Mouse (Mus musculus) MEL (cell line): ENCODE results near the gene Tmc2. TPM values are rescaled to one million over a fixed set of nuclear protein-coding genes. Genes with fewer than 3 reads are reported as not detected.

Experiments
- DNase-seq: peaks from one replicate; pipeline ENCODE4 v3.0.0; 2011; ENCODE audit warnings: low read depth, low spot score
- H3K27ac ChIP-seq: 2 replicates; pipeline ENCODE4 v1.5.1; 2012; ENCODE audit warnings: low read depth, mild to moderate bottlenecking, control low read depth, low read length, moderate library complexity; ENCODE audit not compliant: control insufficient read depth
- H3K27me3 ChIP-seq, 2 experiments: fragments of 150-350 bp in 1 of 2; sonication (generic) in 1 of 2; 2 replicates each; pipeline ENCODE4 v1.6.1; 2012; ENCODE audit warnings: low read length in 2 of 2, mild to moderate bottlenecking in 2 of 2, improper control_type of control experiment in 1 of 2, moderate library complexity in 1 of 2; ENCODE audit not compliant: insufficient read depth in 2 of 2, control insufficient read depth in 1 of 2
- H3K36me3 ChIP-seq, 2 experiments: 2 replicates each; pipeline ENCODE4 v1.6.1; 2012 to 2014; ENCODE audit warnings: low read length in 2 of 2, improper control_type of control experiment in 1 of 2, inconsistent platforms in 1 of 2, mild to moderate bottlenecking in 1 of 2; ENCODE audit not compliant: insufficient read depth in 2 of 2, control insufficient read depth in 1 of 2
- H3K4me1 ChIP-seq, 2 experiments: fragments of 150-350 bp in 1 of 2; sonication (generic) in 1 of 2; 2 replicates each; pipeline ENCODE4 v1.6.1; 2012; ENCODE audit warnings: low read length in 2 of 2, improper control_type of control experiment in 1 of 2, mild to moderate bottlenecking in 1 of 2; ENCODE audit not compliant: insufficient read depth in 2 of 2, control insufficient read depth in 1 of 2
- H3K4me3 ChIP-seq, 2 experiments: fragments of 150-350 bp in 1 of 2; sonication (generic) in 1 of 2; 2 replicates each; pipeline ENCODE4 v1.5.1; 2012; ENCODE audit warnings: low read depth in 2 of 2, low read length in 2 of 2, mild to moderate bottlenecking in 2 of 2, moderate library complexity in 2 of 2, control low read depth in 1 of 2, improper control_type of control experiment in 1 of 2; ENCODE audit not compliant: control insufficient read depth in 1 of 2, insufficient read depth in 1 of 2
- H3K79me2 ChIP-seq: 2 replicates; pipeline ENCODE4 v1.6.1; 2012; ENCODE audit warnings: mild to moderate bottlenecking, low read length, moderate library complexity; ENCODE audit not compliant: control insufficient read depth, poor library complexity, insufficient read depth
- H3K9ac ChIP-seq: 2 replicates; pipeline ENCODE4 v1.6.1; 2012; ENCODE audit warnings: low read depth, mild to moderate bottlenecking, control low read depth, low read length, moderate library complexity; ENCODE audit not compliant: control insufficient read depth, poor library complexity, severe bottlenecking
- H3K9me3 ChIP-seq: fragments of 150-350 bp; sonication (generic); replicated peaks from 2 replicates; pipeline ENCODE4 v1.6.1; 2012; ENCODE audit warnings: mild to moderate bottlenecking, low read length, improper control_type of control experiment, moderate library complexity; ENCODE audit not compliant: insufficient read depth
- BHLHE40 ChIP-seq: IDR thresholded peaks from 2 replicates; pipeline ENCODE4 v1.6.1; 2012; ENCODE audit warnings: low read depth, mild to moderate bottlenecking, inconsistent platforms, low read length, improper control_type of control experiment, borderline replicate concordance
- CTCF ChIP-seq, 3 experiments: IDR thresholded peaks in 2 of 3; conservative IDR thresholded peaks in 1 of 3; 2 replicates each; pipeline ENCODE4 v1.5.1; 2011 to 2012; ENCODE audit warnings: low read length in 3 of 3, low read depth in 2 of 3, mild to moderate bottlenecking in 2 of 3, improper control_type of control experiment in 1 of 3, inconsistent platforms in 1 of 3, mixed read lengths in 1 of 3, moderate library complexity in 1 of 3; ENCODE audit not compliant: control insufficient read depth in 1 of 3, insufficient read depth in 1 of 3, poor library complexity in 1 of 3, severe bottlenecking in 1 of 3
- ETS1 ChIP-seq: IDR thresholded peaks from 2 replicates; pipeline ENCODE4 v1.6.1; 2012; ENCODE audit warnings: low read depth, mild to moderate bottlenecking, inconsistent platforms, low read length, improper control_type of control experiment, moderate library complexity
- HCFC1 ChIP-seq: IDR thresholded peaks from 2 replicates; pipeline ENCODE4 v1.6.1; 2012; ENCODE audit warnings: low read depth, mild to moderate bottlenecking, inconsistent platforms, low read length, improper control_type of control experiment, moderate library complexity
- JUND ChIP-seq: IDR thresholded peaks from 2 replicates; pipeline ENCODE4 v1.6.1; 2011; ENCODE audit warnings: low read depth, mild to moderate bottlenecking, improper control_type of control experiment, low read length
- MEF2A ChIP-seq: IDR thresholded peaks from 2 replicates; pipeline ENCODE4 v1.6.1; 2014; ENCODE audit warnings: low read depth, mild to moderate bottlenecking, inconsistent platforms, low read length, improper control_type of control experiment; ENCODE audit not compliant: poor library complexity, insufficient replicate concordance, severe bottlenecking; ENCODE audit errors: extremely low read depth
- MYB ChIP-seq: IDR thresholded peaks from 2 replicates; pipeline ENCODE4 v1.6.1; 2011; ENCODE audit warnings: mild to moderate bottlenecking, low read depth, low read length, improper control_type of control experiment
- MYC ChIP-seq: IDR thresholded peaks from 2 replicates; pipeline ENCODE4 v1.6.1; 2011; ENCODE audit warnings: low read depth, mild to moderate bottlenecking, low read length, improper control_type of control experiment, moderate library complexity
- NRF1 ChIP-seq: IDR thresholded peaks from 2 replicates; pipeline ENCODE4 v1.6.1; 2014; ENCODE audit warnings: low read depth, mild to moderate bottlenecking, inconsistent platforms, low read length, improper control_type of control experiment, moderate library complexity; ENCODE audit not compliant: poor library complexity, insufficient read depth, severe bottlenecking
- POLR2AphosphoS2 ChIP-seq: IDR thresholded peaks from 2 replicates; pipeline ENCODE4 v1.6.1; 2011; ENCODE audit warnings: low read length, improper control_type of control experiment
- POLR2AphosphoS5 ChIP-seq: IDR thresholded peaks from 2 replicates; pipeline ENCODE4 v1.6.1; 2012; ENCODE audit warnings: low read depth, borderline replicate concordance, mild to moderate bottlenecking, inconsistent platforms, low read length, moderate library complexity, mixed read lengths
- RCOR1 ChIP-seq: IDR thresholded peaks from 2 replicates; pipeline ENCODE4 v1.6.1; 2012; ENCODE audit warnings: low read depth, mild to moderate bottlenecking, inconsistent platforms, low read length, improper control_type of control experiment
- TBP ChIP-seq: IDR thresholded peaks from 2 replicates; pipeline ENCODE4 v1.8.0; 2011; ENCODE audit warnings: low read depth, low read length, improper control_type of control experiment
- UBTF ChIP-seq: IDR thresholded peaks from 2 replicates; pipeline ENCODE4 v1.6.1; 2012; ENCODE audit warnings: low read depth, mild to moderate bottlenecking, inconsistent platforms, low read length, improper control_type of control experiment, moderate library complexity, borderline replicate concordance; ENCODE audit not compliant: insufficient read depth
- USF2 ChIP-seq, 2 experiments: IDR thresholded peaks; 2 replicates each; pipeline ENCODE4 v1.6.1; 2011 to 2012; ENCODE audit warnings: improper control_type of control experiment in 2 of 2, low read length in 2 of 2, borderline replicate concordance in 1 of 2, inconsistent platforms in 1 of 2, low read depth in 1 of 2, mild to moderate bottlenecking in 1 of 2; ENCODE audit not compliant: insufficient read depth in 1 of 2
- ZMIZ1 ChIP-seq: IDR thresholded peaks from 2 replicates; pipeline ENCODE4 v1.6.1; 2012; ENCODE audit warnings: low read depth, mild to moderate bottlenecking, inconsistent platforms, low read length, improper control_type of control experiment, moderate library complexity
- polyA plus RNA-seq, 2 experiments: library from polyadenylated mRNA; stranded (reverse) in 1 of 2; unstranded in 1 of 2; fragments of >175 nt in 1 of 2; fragments of >200 nt in 1 of 2; gene quantifications; 2 replicates each; pipeline versions ENCODE4 v1.2.1 to v1.2.4; 2012; ENCODE audit warnings: low replicate concordance in 2 of 2, low read depth in 1 of 2; ENCODE audit not compliant: insufficient read length in 2 of 2, insufficient read depth in 1 of 2, missing spikeins in 1 of 2
- total RNA-seq: library from RNA; depleted of rRNA; stranded (reverse); fragments of 300-350 nt; gene quantifications from 2 replicates; pipeline ENCODE4 v1.2.3, GENCODE M21; 2012

Tmc2 gene
- total and polyA plus RNA-seq, 3 experiments, result not detected

DNA sequence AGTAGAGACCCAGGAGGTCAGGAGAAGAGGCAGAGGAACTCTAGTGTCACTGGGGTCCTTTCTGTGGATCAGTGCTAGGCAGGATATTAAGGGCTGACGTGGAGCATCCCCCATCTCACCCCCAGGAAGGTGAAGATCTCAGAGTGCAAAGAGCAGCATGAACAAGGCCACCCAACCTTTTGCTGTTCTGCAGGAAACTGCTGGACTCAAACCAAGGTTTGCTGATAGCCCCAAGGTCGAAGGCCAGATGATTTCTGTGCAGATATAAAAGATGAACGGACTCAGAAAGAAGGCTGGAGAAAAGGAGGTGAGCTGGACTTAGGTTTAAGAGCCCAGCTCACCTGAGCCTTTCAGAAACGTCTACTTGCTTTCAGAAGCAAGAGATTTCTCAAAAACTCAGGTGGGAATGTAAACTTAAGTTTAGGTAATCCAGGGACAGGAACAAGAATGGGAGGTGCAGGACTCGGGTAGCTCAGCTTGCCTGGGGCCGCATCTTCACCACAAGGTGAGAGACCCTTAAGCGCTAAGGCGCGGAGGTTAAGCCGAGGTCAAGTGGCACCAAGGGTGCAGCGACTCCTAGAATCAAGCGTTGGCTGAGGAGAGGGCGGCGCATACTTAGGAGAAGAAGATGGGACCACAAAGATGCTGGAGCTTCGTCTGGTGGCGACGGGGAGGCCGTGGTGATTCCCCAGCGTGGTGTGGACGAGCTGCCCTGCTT lies 99.4 kb downstream of the Tmc2 start:
- Histone ChIP-seq H3K9ac (peak overlapping the region; percentile 31), H3K4me3 (peak overlapping the region; percentile 40 to 44), H3K36me3 (peaks cover 0 to 9% of the 10 kb centered on the region in 2 experiments; a peak in 2 of 4 replicates), H3K9me3 (no peaks in the 10 kb centered on the region), H3K27me3 (no peaks in the 10 kb centered on the region), H3K27ac (peak overlapping the region; percentile 11; the same call in 1 of the 2 replicates), H3K79me2 (no peaks in the 10 kb centered on the region), H3K4me1 (peaks cover 6 to 17% of the 10 kb centered on the region in 2 experiments; a peak in 3 of 4 replicates)
- peak; percentile 24 for DNase-seq
- TF ChIP-seq MYC (no peak), USF2 (IDR thresholded peaks at IDR 0.05; ENCODE audit: borderline replicate concordance in 1 of 2, insufficient read depth in 1 of 2, low read depth in 1 of 2, low read length in 2 of 2) (no peak), ZMIZ1 (no peak), UBTF (no peak), ETS1 (no peak), JUND (no peak), MYB (no peak), POLR2AphosphoS2 (no peak), NRF1 (no peak), POLR2AphosphoS5 (no peak), MEF2A (no peak), HCFC1 (no peak), RCOR1 (no peak), BHLHE40 (no peak)

- no peaks in the 10 kb centered on the region for H3K27me3 ChIP-seq
Measured at GRCm38 (mm10) chr2:130294936-130295277, 99.9 kb downstream of the Tmc2 start, which contains the start of gene Ebf4. Ebf4 (plus strand) TSS chr2:130295169.

More at GRCm38 (mm10) chr2:130294936-130295277, 99.9 kb downstream of the Tmc2 start, which contains the start of gene Ebf4:
- peak; percentile 20 for DNase-seq
- Histone ChIP-seq H3K27ac (peak within 1 kb of the TSS; percentile 11; the same call in 1 of the 2 replicates), H3K79me2 (no peaks in the 10 kb centered on the region), H3K9ac (peak within 1 kb of the TSS; percentile 45), H3K4me1 (peaks cover 6 to 17% of the 10 kb centered on the region in 2 experiments; a peak in 3 of 4 replicates), H3K36me3 (peaks cover 0 to 9% of the 10 kb centered on the region in 2 experiments; a peak in 2 of 4 replicates), H3K4me3 (peak within 1 kb of the TSS; percentile 40 to 44), H3K9me3 (no peaks in the 10 kb centered on the region)
- no peak for TF ChIP-seq CTCF (IDR thresholded peaks at IDR 0.05 in 2 of 3, conservative IDR thresholded peaks at IDR 0.05 in 1 of 3; ENCODE audit: control insufficient read depth in 1 of 3, insufficient read depth in 1 of 3, low read depth in 2 of 3, low read length in 3 of 3, poor library complexity in 1 of 3, severe bottlenecking in 1 of 3)
- no peak for TF ChIP-seq ETS1
- no peak for TF ChIP-seq BHLHE40
- no peak for TF ChIP-seq MYC
- no peak for TF ChIP-seq TBP
- TF ChIP-seq JUND, result no peak
- no peak for TF ChIP-seq MEF2A
